Mouse (Mus musculus) heart, embryonic 15.5 days (tissue): ENCODE measurements around the gene Dnaic2. TPM values are rescaled to one million over a fixed set of nuclear protein-coding genes. Genes with fewer than 3 reads are reported as not detected.
A peak's percentile ranks its signal among the peaks of the same experiment; 100 is the strongest.

Experiments
- ATAC-seq: fragments of 200-750 bp; cut with Nextera tagmentation; replicated peaks from 2 replicates; pipeline ENCODE4 v1.8.0; 2017; ENCODE audit warnings: low read depth, moderate TSS enrichment; ENCODE audit not compliant: insufficient number of reproducible peaks, insufficient read depth, low FRiP score
- H3K27ac ChIP-seq: fragments of 300-500 bp; sonication (generic); 2 replicates; pipeline ENCODE4 v1.5.1; 2015; ENCODE audit warnings: mild to moderate bottlenecking, inconsistent platforms
- H3K27me3 ChIP-seq: fragments of 300-500 bp; sonication (generic); 2 replicates; pipeline ENCODE4 v1.6.1; 2015; ENCODE audit warnings: inconsistent platforms
- H3K36me3 ChIP-seq: fragments of 300-500 bp; sonication (generic); 2 replicates; pipeline ENCODE4 v1.6.1; 2015; ENCODE audit warnings: mild to moderate bottlenecking, inconsistent platforms
- H3K4me1 ChIP-seq: fragments of 300-500 bp; sonication (generic); replicated peaks from 2 replicates; pipeline ENCODE4 v1.6.1; 2015; ENCODE audit warnings: inconsistent platforms
- H3K4me2 ChIP-seq: fragments of 300-500 bp; sonication (generic); 2 replicates; pipeline ENCODE4 v1.6.1; 2015; ENCODE audit warnings: inconsistent platforms, mild to moderate bottlenecking, moderate library complexity
- H3K4me3 ChIP-seq: fragments of 300-500 bp; sonication (generic); 2 replicates; pipeline ENCODE4 v1.5.1; 2015; ENCODE audit warnings: mild to moderate bottlenecking, inconsistent platforms
- H3K9ac ChIP-seq: fragments of 300-500 bp; sonication (generic); 2 replicates; pipeline ENCODE4 v1.6.1; 2015; ENCODE audit warnings: mild to moderate bottlenecking, inconsistent platforms
- H3K9me3 ChIP-seq: fragments of 300-500 bp; sonication (generic); replicated peaks from 2 replicates; pipeline ENCODE4 v1.6.1; 2016; ENCODE audit warnings: inconsistent platforms
- WGBS: fragments of 180-500 bp; shearing (Covaris S2); methylation state at CpG from one replicate; pipeline ENCODE4 v1.1.7; 2015; ENCODE audit warnings: mixed read lengths; 5-methylcytosine and 5-hydroxymethylcytosine counted together
- polyA plus RNA-seq: library from polyadenylated mRNA; unstranded; fragments of >200 nt; fragmentation: Nextera tagmentation; extraction: Ambion mirVana; gene quantifications from 2 replicates; pipeline ENCODE4 v1.2.1, GENCODE M21; 2015

The Dnaic2 gene
- polyA plus RNA-seq, 1 experiment from 2014 or later = 0.64 TPM

DNA sequence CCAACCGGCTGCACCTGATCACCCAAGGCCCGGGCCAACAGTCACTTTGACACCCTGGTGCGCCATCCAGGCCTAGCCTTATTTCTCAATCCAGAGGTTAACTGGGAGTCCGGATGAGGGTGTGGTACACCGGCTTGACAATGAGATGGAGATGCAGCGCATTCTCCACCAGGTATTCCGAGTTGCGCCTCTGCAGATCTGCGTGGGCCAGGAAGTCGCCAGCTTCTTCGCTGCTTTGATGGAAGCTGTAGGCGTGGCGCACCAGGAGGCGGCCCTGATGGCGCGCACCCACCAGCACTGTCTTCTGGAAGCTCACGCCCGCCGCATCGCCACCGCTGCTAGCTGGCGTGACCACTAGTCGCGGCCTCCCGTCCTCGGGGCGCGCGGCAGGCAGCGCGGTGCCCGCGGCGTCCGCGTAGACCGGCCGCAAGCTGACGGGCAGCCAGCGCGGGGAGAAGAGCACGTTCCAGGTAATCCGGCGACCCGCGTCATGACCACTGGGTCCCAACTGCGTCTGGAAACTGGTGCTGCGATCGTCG, 64.2 kb downstream of the Dnaic2 start:
- ATAC-seq = no peak
- H3K36me3 ChIP-seq = no peaks in the 10 kb centered on the region
- H3K27ac ChIP-seq = no peak overlapping the region
- WGBS = 3% methylated on average over 50 of the region's 50 CpGs
- peaks cover 95% of the 10 kb centered on the region for H3K27me3 ChIP-seq
- H3K4me2 ChIP-seq = peak overlapping the region; percentile 81
- H3K9me3 ChIP-seq = no peaks in the 10 kb centered on the region
- peaks cover 38% of the 10 kb centered on the region for H3K4me1 ChIP-seq
- H3K4me3 ChIP-seq = peak overlapping the region; percentile 49
- H3K9ac ChIP-seq = 0 out of 2 replicates have a peak overlapping the region, but pooled peaks have one; percentile 21

DNA sequence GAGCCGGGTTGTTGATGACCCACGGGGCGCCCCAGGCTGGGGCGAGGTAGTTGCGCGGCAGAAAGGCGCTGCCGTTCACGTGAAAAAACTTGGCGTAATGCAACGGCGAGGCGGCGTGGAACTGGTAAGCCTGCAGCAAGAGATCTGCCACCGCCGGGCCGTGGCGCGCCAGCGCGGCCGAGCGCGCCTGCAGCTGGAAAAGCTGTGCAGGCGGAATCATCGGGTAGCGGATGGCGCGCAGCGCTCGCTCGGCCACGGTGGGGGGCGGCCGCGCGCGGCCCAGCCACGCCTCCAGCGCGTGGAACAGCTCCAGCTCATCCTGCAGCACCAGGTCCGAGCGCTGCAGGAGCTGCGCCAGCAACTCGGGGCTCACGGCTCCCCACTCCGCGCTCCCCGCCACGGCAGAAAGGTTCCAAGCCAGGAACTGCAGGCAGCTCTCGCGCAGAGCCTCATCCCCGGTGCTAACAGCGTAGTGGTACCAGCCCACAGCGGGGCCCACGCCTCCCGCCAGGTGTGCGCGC, 64.7 kb downstream of the Dnaic2 start:
- Histone ChIP-seq H3K9me3 (no peaks in the 10 kb centered on the region), H3K27ac (no peak overlapping the region), H3K27me3 (peaks cover 91% of the 10 kb centered on the region), H3K9ac (0 out of 2 replicates have a peak overlapping the region, but pooled peaks have one; percentile 21), H3K36me3 (no peaks in the 10 kb centered on the region), H3K4me2 (peak overlapping the region; percentile 81), H3K4me3 (peak overlapping the region; percentile 49), H3K4me1 (peaks cover 35% of the 10 kb centered on the region)
- WGBS = 1% methylated on average over 58 of the region's 59 CpGs
- no peak for ATAC-seq

DNA sequence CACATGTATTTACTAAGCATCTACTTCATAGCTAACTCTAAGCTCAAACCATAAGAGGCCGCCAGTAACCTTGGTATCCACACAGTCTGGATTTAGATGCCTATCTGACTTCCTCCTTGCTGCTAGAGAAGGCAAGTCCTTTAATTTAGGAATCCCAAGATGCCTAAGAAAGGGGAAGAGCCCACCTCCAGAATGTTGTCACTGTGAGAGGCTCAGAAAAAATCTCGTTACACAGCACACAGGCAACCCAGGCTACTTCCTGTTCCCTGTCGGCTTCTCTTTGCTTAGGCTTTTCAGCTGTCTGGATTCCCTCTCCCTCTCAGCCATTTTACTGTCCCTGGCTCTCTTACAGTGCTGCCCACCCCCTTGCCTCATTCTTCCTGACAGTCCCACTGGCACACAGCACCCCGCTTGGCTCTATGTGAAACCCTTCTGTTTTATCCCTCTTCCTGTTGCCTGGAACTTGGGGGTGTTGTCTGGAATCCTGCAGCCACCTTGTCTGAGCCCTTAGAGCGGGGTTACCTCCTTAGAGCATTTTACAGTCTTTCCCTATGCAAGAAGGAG, 65.8 kb downstream of the Dnaic2 start:
- 37% methylated on average over 5 of the region's 5 CpGs for WGBS
- Histone ChIP-seq H3K4me1 (peaks cover 35% of the 10 kb centered on the region), H3K27ac (no peak overlapping the region), H3K9ac (no peak overlapping the region), H3K4me3 (no peak overlapping the region), H3K27me3 (peaks cover 85% of the 10 kb centered on the region), H3K36me3 (no peaks in the 10 kb centered on the region), H3K4me2 (no peak overlapping the region), H3K9me3 (no peaks in the 10 kb centered on the region)
- no peak for ATAC-seq

DNA sequence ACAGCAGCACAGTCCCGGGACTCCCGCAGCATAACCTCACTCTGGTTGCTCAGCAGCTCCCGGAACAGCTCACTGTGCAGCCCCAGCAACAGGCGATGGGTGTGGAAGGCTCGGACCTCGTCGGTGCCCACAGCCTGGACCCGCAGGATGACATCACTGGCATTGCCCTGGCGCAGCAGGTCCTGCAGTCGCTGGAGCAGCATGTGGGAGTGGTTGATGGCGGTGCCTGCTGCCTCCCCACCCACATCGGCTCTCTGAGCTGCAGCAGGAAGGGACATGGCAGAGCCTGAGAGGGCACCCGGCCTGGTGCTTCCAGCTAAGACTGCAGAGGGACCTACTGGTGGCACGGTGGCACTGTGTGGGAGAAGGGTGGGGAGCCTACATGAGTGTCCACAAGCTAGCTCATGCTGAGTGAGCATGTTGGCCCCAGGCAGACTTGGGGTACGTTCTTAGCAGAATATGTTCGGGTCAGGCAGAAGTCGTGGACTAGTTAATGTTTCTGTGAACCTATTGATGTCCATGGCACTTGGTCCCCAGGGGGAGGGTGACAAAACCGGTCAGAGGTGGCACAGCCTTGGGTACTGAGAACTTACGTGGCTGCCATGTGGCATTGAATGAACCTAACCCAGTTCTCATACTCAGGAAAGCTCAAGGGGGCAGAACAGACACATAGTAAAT, 66.8 kb downstream of the Dnaic2 start:
- H3K27ac ChIP-seq = no peak overlapping the region
- no peaks in the 10 kb centered on the region for H3K9me3 ChIP-seq
- H3K36me3 ChIP-seq = no peaks in the 10 kb centered on the region
- H3K4me1 ChIP-seq = peaks cover 32% of the 10 kb centered on the region
- 67% methylated on average over 19 of the region's 19 CpGs for WGBS
- H3K9ac ChIP-seq = no peak overlapping the region
- H3K4me3 ChIP-seq = no peak overlapping the region
- H3K4me2 ChIP-seq = no peak overlapping the region
- H3K27me3 ChIP-seq = peaks cover 75% of the 10 kb centered on the region
- ATAC-seq = no peak

DNA sequence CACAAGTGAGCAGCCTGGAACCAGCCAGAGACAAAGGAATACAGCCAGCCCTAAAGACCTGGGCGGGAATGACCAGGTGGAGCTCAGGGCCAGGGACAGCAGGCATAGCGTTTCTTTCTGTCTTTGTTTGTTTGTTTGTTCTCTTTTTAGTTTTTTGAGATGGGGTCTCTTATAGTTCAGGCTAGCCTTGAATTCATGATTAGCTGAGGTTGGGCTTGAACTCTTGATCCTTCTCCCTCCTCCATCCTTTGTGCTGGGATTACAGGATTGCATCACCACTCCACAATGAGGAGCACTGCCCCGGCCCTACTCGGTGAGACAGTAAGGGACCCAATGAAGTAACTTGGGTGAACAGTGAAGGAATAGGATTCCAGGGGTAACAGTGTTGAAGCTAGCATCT, 67.5 kb downstream of the Dnaic2 start:
- H3K36me3 ChIP-seq = no peaks in the 10 kb centered on the region
- WGBS = 60% methylated on average over 4 of the region's 4 CpGs
- no peak overlapping the region for H3K27ac ChIP-seq
- no peak overlapping the region for H3K4me3 ChIP-seq
- peaks cover 68% of the 10 kb centered on the region for H3K27me3 ChIP-seq
- peak overlapping the region; percentile 75; the same call in 1 of the 2 replicates for H3K4me2 ChIP-seq
- ATAC-seq = no peak
- no peaks in the 10 kb centered on the region for H3K9me3 ChIP-seq
- peaks cover 25% of the 10 kb centered on the region for H3K4me1 ChIP-seq
- H3K9ac ChIP-seq = no peak overlapping the region

DNA sequence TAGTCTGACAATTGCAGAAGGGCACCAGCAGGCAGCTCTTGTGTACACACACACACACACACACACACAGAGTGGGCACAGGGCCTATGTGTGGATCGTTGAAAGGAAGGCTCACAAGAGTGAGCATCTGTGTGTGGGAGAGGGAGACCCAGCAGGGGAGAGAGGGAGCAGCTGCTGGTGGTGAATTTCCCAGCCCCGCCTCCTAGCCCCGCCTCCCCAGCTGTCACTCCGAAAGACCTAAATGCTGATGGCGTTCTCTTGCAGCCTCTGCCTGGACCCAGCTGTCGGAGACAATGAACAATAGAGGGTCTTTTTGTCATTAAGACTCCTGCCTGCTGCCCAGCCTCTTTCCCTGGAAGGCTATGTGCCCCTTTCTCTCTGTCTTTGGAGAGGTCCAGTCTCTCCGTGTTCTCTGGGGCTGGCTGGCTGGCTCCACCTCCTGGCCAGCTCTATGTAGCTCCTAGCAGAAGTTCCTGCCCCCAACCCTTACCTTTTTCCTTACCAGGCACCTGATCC, 68.1 kb downstream of the Dnaic2 start:
- H3K4me2 ChIP-seq = peak overlapping the region; percentile 75
- no peak for ATAC-seq
- no peaks in the 10 kb centered on the region for H3K36me3 ChIP-seq
- peak overlapping the region; percentile 46 for H3K4me3 ChIP-seq
- peaks cover 62% of the 10 kb centered on the region for H3K27me3 ChIP-seq
- peaks cover 24% of the 10 kb centered on the region for H3K4me1 ChIP-seq
- H3K9ac ChIP-seq = no peak overlapping the region; the same call in 1 of the 2 replicates
- WGBS = 0% methylated on average over 7 of the region's 7 CpGs
- no peaks in the 10 kb centered on the region for H3K9me3 ChIP-seq
- no peak overlapping the region for H3K27ac ChIP-seq

DNA sequence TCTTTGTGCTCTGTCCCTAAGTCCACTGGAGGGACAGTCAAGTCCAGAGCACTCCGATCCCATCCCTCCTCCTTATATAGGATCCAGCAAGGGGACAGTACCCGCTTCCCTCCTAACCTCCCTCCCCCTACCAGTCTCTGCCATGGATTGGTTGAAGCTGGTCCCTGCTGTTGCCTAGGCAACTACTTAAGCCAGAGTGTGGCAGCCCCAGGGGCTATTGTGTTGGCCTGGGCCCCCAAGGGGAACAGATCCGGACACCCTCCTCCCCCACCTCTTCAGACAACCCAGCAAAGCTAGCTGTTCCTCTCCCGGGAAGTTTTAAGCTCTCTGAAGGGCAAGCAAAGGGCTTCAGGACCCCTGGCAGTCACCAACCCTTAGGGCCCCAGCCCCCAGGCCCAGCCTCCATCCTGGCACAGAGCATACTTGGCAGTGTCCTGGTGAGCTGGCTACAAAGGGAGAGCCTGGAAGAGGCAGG, 68.7 kb downstream of the Dnaic2 start, which contains the start of gene Btbd17:
Gene Btbd17 (minus strand): TSS at position 98 of the 475 bp plus-strand sequence.
- peak within 1 kb of the TSS; percentile 46 for H3K4me3 ChIP-seq
- no peak for ATAC-seq
- H3K36me3 ChIP-seq = no peaks in the 10 kb centered on the region
- WGBS = 10% methylated on average over 4 of the region's 4 CpGs
- H3K27ac ChIP-seq = no peak within 1 kb of the TSS
- H3K4me2 ChIP-seq = peak within 1 kb of the TSS; percentile 75
- no peak within 1 kb of the TSS; the same call in 1 of the 2 replicates for H3K9ac ChIP-seq
- peaks cover 56% of the 10 kb centered on the region for H3K27me3 ChIP-seq
- H3K4me1 ChIP-seq = peaks cover 24% of the 10 kb centered on the region
- no peaks in the 10 kb centered on the region for H3K9me3 ChIP-seq

DNA sequence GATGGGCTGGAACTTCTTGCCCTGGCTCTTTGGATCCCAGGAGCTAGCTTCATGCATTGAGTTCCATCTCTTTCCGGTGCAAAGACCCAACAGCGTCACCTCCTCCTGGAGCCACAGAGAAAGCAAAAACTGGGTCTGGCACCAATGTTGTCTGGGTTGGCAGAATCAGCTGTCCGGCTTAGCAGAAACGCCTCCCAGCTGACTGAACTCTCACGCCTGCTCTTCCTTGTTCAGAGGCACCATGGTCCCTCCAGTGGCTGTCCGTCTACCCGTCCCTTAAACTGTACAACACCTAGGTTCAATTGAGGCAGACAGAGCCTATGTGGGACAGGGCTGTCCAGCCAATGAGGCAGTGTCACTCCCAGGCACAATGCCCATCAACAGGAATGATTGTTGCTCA, 70.0 kb downstream of the Dnaic2 start:
- H3K4me1 ChIP-seq = peaks cover 13% of the 10 kb centered on the region
- 87% methylated on average over 7 of the region's 7 CpGs for WGBS
- H3K9ac ChIP-seq = no peak overlapping the region
- no peak overlapping the region for H3K4me3 ChIP-seq
- H3K27ac ChIP-seq = no peak overlapping the region
- no peak overlapping the region for H3K4me2 ChIP-seq
- no peaks in the 10 kb centered on the region for H3K9me3 ChIP-seq
- ATAC-seq = no peak
- no peaks in the 10 kb centered on the region for H3K36me3 ChIP-seq
- peaks cover 46% of the 10 kb centered on the region for H3K27me3 ChIP-seq

DNA sequence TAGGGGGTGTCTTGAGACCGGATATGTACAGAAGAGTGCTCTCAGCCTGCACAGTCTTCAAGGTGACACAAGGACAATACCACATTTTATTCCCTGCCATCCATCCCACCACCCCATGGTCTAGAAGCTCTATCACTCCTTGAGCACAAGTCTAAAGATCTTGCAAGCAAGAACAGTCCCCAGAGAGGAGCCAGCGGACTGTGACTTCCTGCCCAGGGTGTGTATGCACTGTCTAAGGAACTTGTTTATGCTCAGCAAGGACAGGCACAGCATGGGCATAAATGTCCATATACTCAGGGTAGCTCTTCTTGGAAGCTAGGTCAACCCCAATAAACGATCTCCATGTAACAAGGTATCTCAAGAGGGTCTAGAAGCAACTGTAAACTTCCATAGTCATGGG, 70.8 kb downstream of the Dnaic2 start:
- Histone ChIP-seq H3K4me1 (peaks cover 11% of the 10 kb centered on the region), H3K27ac (no peak overlapping the region), H3K9me3 (no peaks in the 10 kb centered on the region), H3K4me2 (no peak overlapping the region), H3K9ac (no peak overlapping the region), H3K27me3 (peaks cover 38% of the 10 kb centered on the region), H3K36me3 (no peaks in the 10 kb centered on the region), H3K4me3 (no peak overlapping the region)
- ATAC-seq = no peak
- 77% methylated on average over 3 of the region's 3 CpGs for WGBS

DNA sequence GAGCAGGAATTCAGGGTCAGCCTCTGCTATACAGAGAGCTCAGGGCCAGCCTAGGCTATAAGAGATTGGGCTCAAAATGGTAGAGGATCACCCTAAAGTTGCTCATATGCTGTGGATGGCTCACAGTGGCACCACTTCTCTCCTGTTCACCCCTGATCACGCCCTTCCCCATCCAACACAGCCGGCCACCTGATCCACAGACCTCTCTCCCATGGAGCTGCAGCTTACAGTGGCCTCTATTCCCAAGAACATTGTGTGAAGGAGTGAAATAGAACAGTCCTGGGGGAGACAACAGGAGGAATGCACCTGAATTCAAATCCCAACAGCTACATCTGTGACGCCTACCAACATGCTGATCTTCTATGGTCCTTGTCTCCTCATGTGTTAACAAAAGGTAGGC, 71.4 kb downstream of the Dnaic2 start, which contains the start of gene Gpr142:
Gene Gpr142 (plus strand): TSS at position 301 of the 400 bp plus-strand sequence.
- Histone ChIP-seq H3K4me2 (no peak within 1 kb of the TSS), H3K4me1 (peaks cover 11% of the 10 kb centered on the region), H3K36me3 (no peaks in the 10 kb centered on the region), H3K9me3 (no peaks in the 10 kb centered on the region), H3K4me3 (no peak within 1 kb of the TSS), H3K27me3 (peaks cover 31% of the 10 kb centered on the region), H3K9ac (no peak within 1 kb of the TSS), H3K27ac (no peak within 1 kb of the TSS)
- ATAC-seq = no peak
- 80% methylated on average over 3 of the region's 3 CpGs for WGBS

DNA sequence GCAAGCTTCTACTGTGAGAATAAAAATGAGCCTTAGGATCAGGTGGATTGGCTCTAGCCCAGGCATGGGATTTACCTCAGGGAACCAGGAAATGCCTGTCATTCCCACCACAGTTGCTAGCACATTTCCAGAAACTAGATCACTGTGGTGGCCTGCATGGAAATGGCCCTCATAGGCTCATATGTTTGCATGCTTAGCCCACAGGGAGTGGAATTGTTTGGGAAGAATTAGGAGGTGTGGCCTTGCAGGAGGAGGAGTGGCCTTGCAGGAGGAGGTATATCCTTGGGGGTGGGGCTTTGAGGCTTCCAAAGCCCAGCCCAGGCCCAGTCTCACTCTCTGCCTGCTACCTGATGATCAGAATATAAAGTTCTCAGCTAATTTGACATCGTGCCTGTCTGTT, 74.7 kb downstream of the Dnaic2 start:
- H3K36me3 ChIP-seq = no peaks in the 10 kb centered on the region
- no peak overlapping the region for H3K27ac ChIP-seq
- no peak for ATAC-seq
- H3K4me2 ChIP-seq = no peak overlapping the region
- H3K4me3 ChIP-seq = no peak overlapping the region
- H3K9me3 ChIP-seq = no peaks in the 10 kb centered on the region
- WGBS = 88% methylated on average over 1 of the region's 1 CpGs
- H3K27me3 ChIP-seq = peaks cover 8% of the 10 kb centered on the region; the same call in 1 of the 2 replicates
- no peaks in the 10 kb centered on the region for H3K4me1 ChIP-seq
- H3K9ac ChIP-seq = no peak overlapping the region
